Mouse (Mus musculus) kidney, postnatal 0 days (tissue): ENCODE measurements around the gene Dus2. TPM values are rescaled to one million over a fixed set of nuclear protein-coding genes. Genes with fewer than 3 reads are reported as not detected.
A peak's percentile ranks its signal among the peaks of the same experiment; 100 is the strongest.

Experiments used
- ATAC-seq: fragments of 200-750 bp; cut with Nextera tagmentation; replicated peaks from 2 replicates; pipeline ENCODE4 v1.8.0; 2017; ENCODE audit warnings: low read depth, moderate number of reproducible peaks, moderate TSS enrichment, moderate library complexity; ENCODE audit not compliant: low FRiP score
- DNase-seq: peaks from one replicate; pipeline ENCODE4 v3.0.0-alpha.2; 2016; ENCODE audit warnings: low spot score
- H3K27ac ChIP-seq: fragments of 300-500 bp; sonication (generic); 2 replicates; pipeline ENCODE4 v1.5.1; 2014; ENCODE audit warnings: mild to moderate bottlenecking
- H3K27me3 ChIP-seq: fragments of 300-500 bp; sonication (generic); 2 replicates; pipeline ENCODE4 v1.6.1; 2014; ENCODE audit warnings: low read length, mixed read lengths; ENCODE audit not compliant: insufficient read depth
- H3K36me3 ChIP-seq: fragments of 300-500 bp; sonication (generic); 2 replicates; pipeline ENCODE4 v1.6.1; 2014; ENCODE audit warnings: low read length, mixed read lengths; ENCODE audit not compliant: insufficient read depth
- H3K4me1 ChIP-seq: fragments of 300-500 bp; sonication (generic); replicated peaks from 2 replicates; pipeline ENCODE4 v1.6.1; 2014; ENCODE audit warnings: antibody characterized with exemption, low read length, mixed read lengths; ENCODE audit not compliant: insufficient read depth
- H3K4me2 ChIP-seq: fragments of 300-500 bp; sonication (generic); 2 replicates; pipeline ENCODE4 v1.6.1; 2014; ENCODE audit warnings: mild to moderate bottlenecking, low read length, moderate library complexity, mixed read lengths
- H3K4me3 ChIP-seq: fragments of 300-500 bp; sonication (generic); replicated peaks from 2 replicates; pipeline ENCODE4 v1.5.1; 2014; ENCODE audit warnings: low read depth, low read length
- H3K9ac ChIP-seq: fragments of 300-500 bp; sonication (generic); 2 replicates; pipeline ENCODE4 v1.6.1; 2014; ENCODE audit warnings: low read depth, low read length
- H3K9me3 ChIP-seq: fragments of 300-500 bp; sonication (generic); replicated peaks from 2 replicates; pipeline ENCODE4 v1.6.1; 2016; ENCODE audit warnings: low read length, inconsistent platforms, mixed read lengths
- CTCF ChIP-seq: IDR thresholded peaks from 2 replicates; pipeline ENCODE4 v1.5.1; 2016; ENCODE audit warnings: antibody characterized with exemption, low read depth, mild to moderate bottlenecking, moderate library complexity
- WGBS: fragments of 180-500 bp; shearing (Covaris S2); extraction: QIAGEN DNeasy Blood & Tissue Kit; methylation state at CpG from one replicate; pipeline ENCODE4 v1.1.7; 2014; 5-methylcytosine and 5-hydroxymethylcytosine counted together
- polyA plus RNA-seq: library from polyadenylated mRNA; unstranded; fragments of >200 nt; fragmentation: Nextera tagmentation; extraction: Ambion mirVana; gene quantifications from 2 replicates; pipeline ENCODE4 v1.2.1, GENCODE M21; 2015

Dus2 gene
- polyA plus RNA-seq, 1 experiment from 2014 or later = 11.7 TPM

GRCm38 (mm10) chr8:105965266-105965904 is 25.8 kb upstream of the Dus2 start:
- no peak for TF ChIP-seq CTCF
- DNase-seq (peak; percentile 53), ATAC-seq (peak; percentile 59)
- WGBS = 5% methylated on average over 38 of the region's 40 CpGs
- H3K9ac ChIP-seq = peak overlapping the region; percentile 89
- H3K4me1 ChIP-seq = peaks cover 20% of the 10 kb centered on the region
- no peaks in the 10 kb centered on the region for H3K36me3 ChIP-seq
- no peaks in the 10 kb centered on the region for H3K9me3 ChIP-seq
- peak overlapping the region; percentile 87 for H3K4me2 ChIP-seq
- peak overlapping the region; percentile 91 for H3K27ac ChIP-seq
- H3K27me3 ChIP-seq = no peaks in the 10 kb centered on the region
- H3K4me3 ChIP-seq = peak overlapping the region; percentile 85

- peak within 1 kb of the TSS; percentile 85 for H3K4me3 ChIP-seq
- H3K36me3 ChIP-seq = no peaks in the 10 kb centered on the region
- H3K9ac ChIP-seq = peak within 1 kb of the TSS; percentile 89
- H3K27ac ChIP-seq = peak within 1 kb of the TSS; percentile 91
- H3K27me3 ChIP-seq = no peaks in the 10 kb centered on the region
- H3K4me1 ChIP-seq = peaks cover 20% of the 10 kb centered on the region
- peak within 1 kb of the TSS; percentile 87 for H3K4me2 ChIP-seq
- DNase-seq (peak; percentile 89), ATAC-seq (peak; percentile 90)
- no peak for TF ChIP-seq CTCF
- no peaks in the 10 kb centered on the region for H3K9me3 ChIP-seq
- WGBS = under 1% methylated on average over 47 of the region's 47 CpGs
Observed at GRCm38 (mm10) chr8:105965905-105966341, 25.2 kb upstream of the Dus2 start, which contains the start of gene Slc12a4. Gene Slc12a4, minus strand, starts transcription at chr8:105966097.

DNA sequence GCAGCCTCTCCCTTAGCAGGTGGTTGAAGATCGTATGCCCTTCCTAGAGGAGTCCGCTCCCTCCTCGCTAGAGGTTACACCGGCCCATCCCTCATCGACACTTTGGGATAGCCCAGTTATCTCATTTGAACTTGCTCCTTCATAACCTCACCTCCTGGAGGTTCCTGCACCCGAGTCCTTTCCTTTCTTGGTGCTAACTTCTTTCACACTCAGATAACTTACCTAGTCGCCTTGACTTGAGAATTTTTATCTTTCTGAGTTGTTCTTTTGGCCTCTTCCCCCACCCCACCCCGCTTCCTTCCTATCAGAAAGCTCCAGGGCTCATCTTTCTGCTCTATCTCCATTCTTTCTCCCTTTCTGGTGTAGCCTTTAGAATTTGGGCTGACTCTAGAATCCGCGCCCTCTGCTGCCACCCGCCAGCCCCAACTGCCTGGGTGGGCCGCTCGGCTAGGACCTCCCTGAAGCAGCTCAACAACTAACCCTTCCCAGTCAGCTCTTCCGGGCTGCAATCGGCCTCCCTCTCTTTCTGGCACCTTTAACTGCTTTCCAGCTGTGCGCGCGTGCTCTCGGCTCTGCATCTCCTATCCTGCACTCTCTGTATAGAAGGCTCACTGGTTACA is 24.3 kb upstream of the Dus2 start:
- Histone ChIP-seq H3K9ac (0 out of 2 replicates have a peak overlapping the region, but pooled peaks have one; percentile 23), H3K27me3 (no peaks in the 10 kb centered on the region), H3K9me3 (no peaks in the 10 kb centered on the region), H3K27ac (peak overlapping the region; percentile 64), H3K36me3 (no peaks in the 10 kb centered on the region), H3K4me1 (peaks cover 20% of the 10 kb centered on the region), H3K4me3 (peak overlapping the region; percentile 85; the same call in 1 of the 2 replicates), H3K4me2 (peak overlapping the region; percentile 87)
- no peak for ATAC-seq
- DNase-seq = peak; percentile 89
- 0 out of 2 replicates have a peak, but pooled peaks have one; percentile 3 for TF ChIP-seq CTCF
- WGBS = 10% methylated on average over 19 of the region's 19 CpGs

DNA sequence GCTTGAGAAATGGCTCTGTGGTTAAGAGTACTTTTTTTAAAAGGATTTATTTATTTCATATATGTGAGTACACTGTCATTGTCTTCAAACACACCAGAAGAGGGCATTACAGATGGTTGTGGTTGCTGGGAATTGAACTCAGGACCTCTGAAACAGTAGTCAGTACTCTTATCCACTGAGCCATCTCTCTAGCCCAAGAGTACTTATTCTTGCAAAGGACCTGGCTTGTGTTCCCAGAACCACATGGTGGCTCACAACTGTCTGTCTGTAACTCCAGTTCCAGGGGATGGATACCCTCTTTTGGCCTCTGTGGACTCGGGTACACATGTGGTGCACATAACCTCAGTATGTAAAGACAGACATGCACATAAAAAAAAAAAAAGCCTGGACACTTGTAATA is 21.8 kb upstream of the Dus2 start:
- Histone ChIP-seq H3K9ac (no peak overlapping the region), H3K27me3 (no peaks in the 10 kb centered on the region), H3K36me3 (no peaks in the 10 kb centered on the region), H3K9me3 (no peaks in the 10 kb centered on the region), H3K4me1 (peaks cover 20% of the 10 kb centered on the region), H3K4me3 (no peak overlapping the region), H3K4me2 (no peak overlapping the region), H3K27ac (no peak overlapping the region)
- WGBS = 59% methylated on average over 1 of the region's 1 CpGs
- ATAC-seq (no peak), DNase-seq (no peak)
- no peak for TF ChIP-seq CTCF

DNA sequence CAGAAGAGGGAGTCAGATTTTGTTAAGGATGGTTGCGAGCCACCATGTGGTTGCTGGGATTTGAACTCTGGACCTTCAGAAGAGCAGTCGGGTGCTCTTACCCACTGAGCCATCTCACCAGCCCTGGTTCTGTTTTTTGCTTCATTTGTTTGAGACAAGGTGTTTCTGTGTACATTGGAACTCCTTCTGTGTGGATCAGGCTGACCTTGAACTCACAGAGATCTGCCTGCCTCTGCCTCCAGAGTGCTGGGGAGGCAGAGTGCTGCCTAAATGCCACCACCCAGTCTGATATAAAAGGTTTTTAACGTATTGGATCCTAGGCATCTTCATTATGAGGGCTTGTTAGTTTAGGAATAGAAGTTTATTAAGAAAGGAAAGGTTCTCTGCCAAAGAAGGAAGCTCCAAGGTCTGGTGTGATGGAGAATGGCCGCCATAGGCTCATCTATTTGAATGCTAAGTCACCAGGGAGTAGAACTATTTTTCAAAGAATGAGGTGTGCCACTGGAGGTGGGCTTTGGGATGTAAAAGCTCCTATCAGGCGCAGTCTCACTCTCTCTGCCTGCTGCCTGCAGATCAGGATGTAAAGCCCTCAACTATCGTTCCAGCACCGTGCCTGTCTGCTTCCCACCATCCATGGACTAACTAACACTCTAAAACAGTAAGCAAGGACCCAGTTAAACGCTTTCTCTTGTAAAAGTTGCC is 20.0 kb upstream of the Dus2 start:
- no peak overlapping the region for H3K27ac ChIP-seq
- H3K36me3 ChIP-seq = no peaks in the 10 kb centered on the region
- ATAC-seq (no peak), DNase-seq (no peak)
- H3K4me3 ChIP-seq = no peak overlapping the region
- peaks cover 9% of the 10 kb centered on the region; the same call in 1 of the 2 replicates for H3K4me1 ChIP-seq
- H3K9me3 ChIP-seq = no peaks in the 10 kb centered on the region
- no peak for TF ChIP-seq CTCF
- no peaks in the 10 kb centered on the region for H3K27me3 ChIP-seq
- H3K4me2 ChIP-seq = no peak overlapping the region
- WGBS = 77% methylated on average over 8 of the region's 8 CpGs
- H3K9ac ChIP-seq = no peak overlapping the region

GRCm38 (mm10) chr8:105975363-105975762 is 15.8 kb upstream of the Dus2 start:
- no peak for DNase-seq
- Histone ChIP-seq H3K4me3 (no peak overlapping the region), H3K4me2 (no peak overlapping the region), H3K4me1 (no peaks in the 10 kb centered on the region), H3K36me3 (no peaks in the 10 kb centered on the region), H3K9ac (no peak overlapping the region), H3K27me3 (no peaks in the 10 kb centered on the region), H3K27ac (no peak overlapping the region), H3K9me3 (no peaks in the 10 kb centered on the region)
- no peak for ATAC-seq
- TF ChIP-seq CTCF = no peak; the same call in 1 of the 2 replicates
- 69% methylated on average over 7 of the region's 7 CpGs for WGBS
